In the genomic region with DNA sequence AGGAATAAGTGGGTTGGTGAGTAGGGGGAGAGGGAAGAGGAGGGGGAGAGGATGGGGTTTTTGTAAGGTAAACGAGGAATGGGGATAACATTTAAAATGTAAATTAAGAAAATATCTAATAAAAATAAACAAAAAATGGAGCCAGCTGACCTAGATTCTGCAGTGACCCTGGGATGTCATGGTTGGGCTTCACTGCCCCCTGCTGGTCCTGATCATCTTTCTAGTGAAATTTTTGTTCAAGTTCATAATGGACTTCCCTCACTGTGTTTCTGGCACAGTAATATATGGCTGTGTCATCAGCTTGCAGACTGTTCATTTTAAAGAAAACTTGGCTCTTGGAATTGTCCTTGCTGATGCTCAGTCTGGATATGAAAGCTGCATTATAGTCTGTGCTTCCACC, we compare ENCODE assay signal across 23 mouse cellular contexts. TPM values are rescaled to one million over a fixed set of nuclear protein-coding genes. Genes with fewer than 3 reads are reported as not detected.
A peak's percentile ranks its signal among the peaks of the same experiment; 100 is the strongest.
DNase-seq lines count a peak whose midpoint lies in the region; ATAC-seq lines count a peak whose summit lies in the region.
"Had no signal": no experiment of that assay in that cellular context is flagged by ENCODE, and none has a peak within 500 bp of the region (broad histone marks: within the 10 kb centered on the region; RNA-seq: fewer than 3 reads in every experiment).

No protein-coding gene starts in this region.

- H3K27ac ChIP-seq in midbrain, embryonic 11.5 days (ENCODE audit: low read depth, low read length): no peak overlapping the region
- H3K27ac ChIP-seq: intestine, embryonic 15.5 days; limb, embryonic 10.5 days; liver, embryonic 14.5 days; midbrain, embryonic 15.5 days; neural tube, embryonic 13.5 days had no signal

- WGBS in midbrain, embryonic 11.5 days: 68% methylated on average over 1 of the region's 1 CpGs

- DNase-seq in adrenal gland, adult (ENCODE audit: inconsistent age in 2 of 2, low spot score in 1 of 2): peak; percentile 15 to 68
- DNase-seq in adrenal gland, postnatal 4 days (ENCODE audit: low spot score in 2 of 2): no peak
- peak; percentile 3 to 4 for DNase-seq in spleen, postnatal 36 days (ENCODE audit: low spot score in 2 of 2)
- DNase-seq in spleen, adult 12 weeks (ENCODE audit: low spot score): no peak
- peak; percentile 34 for DNase-seq in adrenal gland, postnatal 14 days
- DNase-seq in thymus, postnatal 4 days: peak; percentile 55
- no peak for DNase-seq in testis, postnatal 14 days (ENCODE audit: low spot score)
- no peak for DNase-seq in midbrain, embryonic 11.5 days (ENCODE audit: low spot score, missing footprints)
- DNase-seq: cerebellum, adult 18-20 months; gastrocnemius, postnatal 10 days; lung, postnatal 4 days; retina, postnatal 1 day had no signal

- no peaks in the 10 kb centered on the region for H3K4me1 ChIP-seq in midbrain, embryonic 11.5 days (ENCODE audit: control insufficient read depth, insufficient read depth, low read length)
- H3K4me1 ChIP-seq: intestine, embryonic 15.5 days; limb, embryonic 10.5 days; midbrain, embryonic 15.5 days; neural tube, embryonic 13.5 days had no signal

- H3K9me3 ChIP-seq in midbrain, embryonic 11.5 days (ENCODE audit: control insufficient read depth, low read length): peaks cover under 1% of the 10 kb centered on the region; the same call in 1 of the 2 replicates
- H3K9me3 ChIP-seq: intestine, embryonic 15.5 days had no signal

- H3K27me3 ChIP-seq in midbrain, embryonic 11.5 days (ENCODE audit: control insufficient read depth, insufficient read depth, low read length): no peaks in the 10 kb centered on the region
- H3K27me3 ChIP-seq: intestine, embryonic 15.5 days; midbrain, embryonic 15.5 days; neural tube, embryonic 13.5 days had no signal

- H3K4me2 ChIP-seq in midbrain, embryonic 11.5 days: no peak overlapping the region
- H3K4me2 ChIP-seq: intestine, embryonic 15.5 days; midbrain, embryonic 15.5 days; neural tube, embryonic 13.5 days had no signal

- no peak overlapping the region for H3K9ac ChIP-seq in midbrain, embryonic 11.5 days (ENCODE audit: low read length)
- H3K9ac ChIP-seq: intestine, embryonic 15.5 days; liver, embryonic 14.5 days; midbrain, embryonic 15.5 days; neural tube, embryonic 13.5 days had no signal

- no peak for ATAC-seq in midbrain, embryonic 11.5 days (ENCODE audit: low FRiP score)
- ATAC-seq: intestine, embryonic 15.5 days; midbrain, embryonic 15.5 days had no signal

- no peaks in the 10 kb centered on the region for H3K36me3 ChIP-seq in midbrain, embryonic 11.5 days (ENCODE audit: control insufficient read depth, insufficient read depth, low read length)
- H3K36me3 ChIP-seq: intestine, embryonic 15.5 days; limb, embryonic 10.5 days; midbrain, embryonic 15.5 days; neural tube, embryonic 13.5 days had no signal

- no peak overlapping the region for H3K4me3 ChIP-seq in midbrain, embryonic 11.5 days (ENCODE audit: low read depth, low read length)
- H3K4me3 ChIP-seq: intestine, embryonic 15.5 days; limb, embryonic 10.5 days; midbrain, embryonic 15.5 days; neural tube, embryonic 13.5 days had no signal

RNA-seq across cellular contexts. Expression of gene Adam6a, which starts 44.3 kb away (rescaled TPM):
- total RNA-seq in adrenal gland, postnatal 4 days (2021): not detected
- total RNA-seq in adrenal gland, postnatal 14 days (2021): not detected in 2 replicates
- polyA plus RNA-seq in midbrain, embryonic 11.5 days (2014; fragmentation: Nextera tagmentation; extraction: Ambion mirVana): not detected in 2 replicates
- total RNA-seq: gastrocnemius, postnatal 10 days had no signal
- polyA plus RNA-seq: C2C12; cortical plate, adult 2 months; embryonic facial prominence, embryonic 14.5 days; forebrain, embryonic 11.5 days; heart, embryonic 14.5 days; hindbrain, embryonic 11.5 days; intestine, embryonic 15.5 days; limb, embryonic 10.5 days; liver, embryonic 14.5 days; midbrain, embryonic 15.5 days; neural tube, embryonic 13.5 days had no signal

Comparison
In these comparisons a context has a peak if more than half of its experiments do, and no peak if none do; other contexts are left out.
1. DNase-seq: peak in adrenal gland, adult (2 of 2), spleen, postnatal 36 days (2 of 2), adrenal gland, postnatal 14 days (single experiment) and thymus, postnatal 4 days (single experiment); none in adrenal gland, postnatal 4 days (0 of 2), spleen, adult 12 weeks (single experiment), testis, postnatal 14 days (single experiment) and midbrain, embryonic 11.5 days (single experiment).